Comparison of ENCODE assay signal across 15 mouse cellular contexts in the genomic region with DNA sequence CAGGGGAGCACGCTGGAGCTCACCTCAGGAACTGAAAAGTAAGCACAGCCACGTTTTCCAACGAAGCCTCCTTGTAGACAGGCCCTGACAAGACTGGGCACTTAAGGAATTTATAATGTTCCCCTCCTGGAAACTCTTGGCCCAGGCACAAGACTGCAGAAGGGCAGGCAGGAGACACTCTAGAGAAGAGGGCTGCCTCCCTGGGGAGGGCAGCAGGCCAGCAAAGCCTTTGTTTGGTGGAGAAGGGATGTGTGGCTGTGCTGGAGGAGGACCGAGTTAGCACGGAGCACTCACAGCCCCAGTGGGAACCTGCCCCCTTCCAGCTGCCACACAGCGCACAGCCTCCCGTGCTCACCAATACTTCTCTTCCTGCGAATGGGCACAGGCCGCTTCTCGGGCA. TPM values are rescaled to one million over a fixed set of nuclear protein-coding genes. Genes with fewer than 3 reads are reported as not detected.
DNase-seq lines count a peak whose midpoint lies in the region; ATAC-seq lines count a peak whose summit lies in the region.
"Had no signal": no experiment of that assay in that cellular context is flagged by ENCODE, and none has a peak within 500 bp of the region (broad histone marks: within the 10 kb centered on the region; RNA-seq: fewer than 3 reads in every experiment).

No protein-coding gene starts in this region.

- H3K4me1 ChIP-seq in forebrain, embryonic 13.5 days: peaks cover 34% of the 10 kb centered on the region
- H3K4me1 ChIP-seq in forebrain, embryonic 15.5 days: peaks cover 19% of the 10 kb centered on the region
- peaks cover 26% of the 10 kb centered on the region for H3K4me1 ChIP-seq in hindbrain, embryonic 15.5 days (replicated peaks)
- H3K4me1 ChIP-seq in hindbrain, embryonic 11.5 days (replicated peaks; ENCODE audit: control insufficient read depth, insufficient read depth, low read length): peaks cover 9% of the 10 kb centered on the region

- peaks cover 35% of the 10 kb centered on the region for H3K27me3 ChIP-seq in forebrain, embryonic 13.5 days
- peaks cover 18% of the 10 kb centered on the region for H3K27me3 ChIP-seq in forebrain, embryonic 15.5 days
- H3K27me3 ChIP-seq in hindbrain, embryonic 15.5 days: peaks cover 20% of the 10 kb centered on the region
- peaks cover 21% of the 10 kb centered on the region for H3K27me3 ChIP-seq in hindbrain, embryonic 11.5 days (ENCODE audit: control insufficient read depth, insufficient read depth, low read length)

- 74% methylated on average over 10 of the region's 10 CpGs for WGBS in forebrain, embryonic 13.5 days
- 63% methylated on average over 10 of the region's 10 CpGs for WGBS in forebrain, embryonic 15.5 days
- WGBS in hindbrain, embryonic 15.5 days: 54% methylated on average over 10 of the region's 10 CpGs
- WGBS in hindbrain, embryonic 11.5 days: 76% methylated on average over 10 of the region's 10 CpGs

- ATAC-seq in forebrain, embryonic 13.5 days: no peak
- ATAC-seq in forebrain, embryonic 15.5 days (replicated peaks): no peak
- ATAC-seq in hindbrain, embryonic 15.5 days (ENCODE audit: low FRiP score, low read depth): peak; percentile 57; the same call in 1 of the 2 replicates
- ATAC-seq in hindbrain, embryonic 11.5 days (ENCODE audit: low FRiP score): no peak

- peaks cover 28% of the 10 kb centered on the region; the same call in 1 of the 2 replicates for H3K36me3 ChIP-seq in forebrain, embryonic 13.5 days (ENCODE audit: poor library complexity, severe bottlenecking)
- no peaks in the 10 kb centered on the region for H3K36me3 ChIP-seq in forebrain, embryonic 15.5 days
- H3K36me3 ChIP-seq in hindbrain, embryonic 15.5 days: peaks cover 26% of the 10 kb centered on the region; the same call in 1 of the 2 replicates
- no peaks in the 10 kb centered on the region for H3K36me3 ChIP-seq in hindbrain, embryonic 11.5 days (ENCODE audit: control insufficient read depth, insufficient read depth, low read length)

- H3K4me2 ChIP-seq in forebrain, embryonic 13.5 days: no peak overlapping the region
- no peak overlapping the region for H3K4me2 ChIP-seq in forebrain, embryonic 15.5 days (replicated peaks)
- no peak overlapping the region for H3K4me2 ChIP-seq in hindbrain, embryonic 15.5 days
- H3K4me2 ChIP-seq in hindbrain, embryonic 11.5 days (replicated peaks; ENCODE audit: low read depth, low read length): no peak overlapping the region

- no peak for DNase-seq in hindbrain, embryonic 11.5 days (ENCODE audit: low spot score)
- peak; percentile 55 for DNase-seq in urinary bladder, postnatal 14 days (ENCODE audit: low spot score)
- no peak for DNase-seq in urinary bladder, postnatal 25 days (ENCODE audit: low spot score)
- DNase-seq in T-cell, adult 2 months (ENCODE audit: low spot score): no peak
- no peak for DNase-seq in embryo, embryonic 10.5 days (ENCODE audit: low spot score)
- DNase-seq: cerebellum, adult 18-20 months; cerebellum, postnatal 36 days; right cerebral cortex, postnatal 25 days; thymus, postnatal 4 days had no signal

- H3K9me3 ChIP-seq in forebrain, embryonic 13.5 days (replicated peaks): no peaks in the 10 kb centered on the region
- H3K9me3 ChIP-seq in forebrain, embryonic 15.5 days: no peaks in the 10 kb centered on the region
- no peaks in the 10 kb centered on the region for H3K9me3 ChIP-seq in hindbrain, embryonic 15.5 days
- H3K9me3 ChIP-seq in hindbrain, embryonic 11.5 days (ENCODE audit: control insufficient read depth, low read length): no peaks in the 10 kb centered on the region
- H3K9me3 ChIP-seq: megakaryocyte, embryonic 14.5 days had no signal

- H3K9ac ChIP-seq in forebrain, embryonic 13.5 days: peak overlapping the region; percentile 16; the same call in 1 of the 2 replicates
- no peak overlapping the region for H3K9ac ChIP-seq in forebrain, embryonic 15.5 days (replicated peaks)
- no peak overlapping the region for H3K9ac ChIP-seq in hindbrain, embryonic 15.5 days
- H3K9ac ChIP-seq in hindbrain, embryonic 11.5 days (ENCODE audit: low read depth, low read length): no peak overlapping the region
- H3K9ac ChIP-seq: liver, embryonic 14.5 days had no signal

- H3K27ac ChIP-seq in forebrain, embryonic 13.5 days: no peak overlapping the region
- H3K27ac ChIP-seq in forebrain, embryonic 15.5 days (replicated peaks): no peak overlapping the region
- H3K27ac ChIP-seq in hindbrain, embryonic 15.5 days (replicated peaks): no peak overlapping the region
- H3K27ac ChIP-seq in hindbrain, embryonic 11.5 days (ENCODE audit: low read depth, low read length): no peak overlapping the region
- H3K27ac ChIP-seq: left cerebral cortex, adult 2 months; liver, embryonic 14.5 days had no signal

- H3K4me3 ChIP-seq in forebrain, embryonic 13.5 days: no peak overlapping the region
- H3K4me3 ChIP-seq in forebrain, embryonic 15.5 days: no peak overlapping the region
- no peak overlapping the region for H3K4me3 ChIP-seq in hindbrain, embryonic 15.5 days
- no peak overlapping the region for H3K4me3 ChIP-seq in hindbrain, embryonic 11.5 days (ENCODE audit: low read depth, low read length)
- H3K4me3 ChIP-seq: left cerebral cortex, adult 2 months; megakaryocyte, embryonic 14.5 days had no signal

RNA-seq across cellular contexts. Expression of a gene that starts 9.2 kb away (rescaled TPM):
- polyA plus RNA-seq in forebrain, embryonic 13.5 days (2015; fragmentation: Nextera tagmentation; extraction: Ambion mirVana): 7.7 and 10.3 TPM in 2 replicates
- 13.9 and 17.5 TPM in 2 replicates for polyA plus RNA-seq in forebrain, embryonic 15.5 days (2015; fragmentation: Nextera tagmentation; extraction: Ambion mirVana)
- polyA plus RNA-seq in hindbrain, embryonic 15.5 days (2015; fragmentation: Nextera tagmentation; extraction: Ambion mirVana): 23.5 and 24.8 TPM in 2 replicates
- polyA plus RNA-seq in hindbrain, embryonic 11.5 days (2014; fragmentation: Nextera tagmentation; extraction: Ambion mirVana): 10.9 and 12.4 TPM in 2 replicates
